Mouse (Mus musculus) hematopoietic stem cell, adult 5-6 weeks (primary cell): ENCODE results near the gene Capn3. TPM values are rescaled to one million over a fixed set of nuclear protein-coding genes. Genes with fewer than 3 reads are reported as not detected.

Experiments
- ATAC-seq, 2 experiments: fragments of 125-278 bp in 1 of 2; replicated peaks in 1 of 2; 2 replicates each; pipeline ENCODE4 v1.8.0; 2016 to 2017; ENCODE audit warnings: inconsistent platforms in 2 of 2, mild to moderate bottlenecking in 2 of 2, moderate number of reproducible peaks in 2 of 2, low read depth in 1 of 2, moderate TSS enrichment in 1 of 2; ENCODE audit not compliant: low FRiP score in 2 of 2, poor library complexity in 2 of 2, severe bottlenecking in 2 of 2, insufficient read depth in 1 of 2, low TSS enrichment in 1 of 2
- total RNA-seq: library from RNA; stranded (forward); fragments of 172-1452, 232-1000 nt; gene quantifications from 2 replicates; pipeline ENCODE4 v1.2.3, GENCODE M21; 2017

Gene Capn3
- 4.3 and 6.0 TPM in 2 replicates for total RNA-seq

- ATAC-seq: no peak
Measured at GRCm38 (mm10) chr2:120455719-120456118, at the start of gene Capn3. Capn3 (plus strand) TSS chr2:120456019.

- ATAC-seq: no peak; a peak in 1 of 4 replicates
Measured at GRCm38 (mm10) chr2:120411096-120411628, 44.7 kb upstream of the Capn3 start.

GRCm38 (mm10) chr2:120414113-120414512, 41.7 kb upstream of the Capn3 start:
- ATAC-seq: no peak

- no peak for ATAC-seq
Measured at GRCm38 (mm10) chr2:120414738-120415414, 40.9 kb upstream of the Capn3 start.

- no peak for ATAC-seq
Measured at GRCm38 (mm10) chr2:120424386-120424785, 31.4 kb upstream of the Capn3 start.

GRCm38 (mm10) chr2:120444486-120444885, 11.3 kb upstream of the Capn3 start:
- ATAC-seq: no peak

GRCm38 (mm10) chr2:120446373-120446772, 9.4 kb upstream of the Capn3 start:
- ATAC-seq: peak; percentile 76 to 87

- no peak for ATAC-seq
Measured at GRCm38 (mm10) chr2:120447306-120447705, 8.5 kb upstream of the Capn3 start.

- peak in 1 of 2 experiments; percentile 29; a peak in 1 of 4 replicates for ATAC-seq
Measured at GRCm38 (mm10) chr2:120450724-120451123, 5.1 kb upstream of the Capn3 start.

- no peak for ATAC-seq
Measured at GRCm38 (mm10) chr2:120452600-120452999, 3.2 kb upstream of the Capn3 start.

GRCm38 (mm10) chr2:120454987-120455386, 832 bp upstream of the Capn3 start:
- peak; percentile 25 to 32; a peak in 1 of 4 replicates for ATAC-seq

- ATAC-seq: no peak
Measured at GRCm38 (mm10) chr2:120460216-120460615, 4.4 kb downstream of the Capn3 start.

- no peak for ATAC-seq
Measured at GRCm38 (mm10) chr2:120463328-120463727, 7.5 kb downstream of the Capn3 start.

GRCm38 (mm10) chr2:120464091-120464490, 8.3 kb downstream of the Capn3 start:
- ATAC-seq: no peak

GRCm38 (mm10) chr2:120464732-120465396, 9.0 kb downstream of the Capn3 start:
- no peak for ATAC-seq

- ATAC-seq: no peak
Measured at GRCm38 (mm10) chr2:120465397-120465785, 9.6 kb downstream of the Capn3 start.

GRCm38 (mm10) chr2:120468011-120468410, 12.2 kb downstream of the Capn3 start:
- ATAC-seq: no peak

- ATAC-seq: peak; percentile 62 to 84
Measured at GRCm38 (mm10) chr2:120469220-120469619, 13.4 kb downstream of the Capn3 start.
